Mouse (Mus musculus) ES-Bruce4 (cell line): Measurements from ENCODE around the gene Mbd6. TPM values are rescaled to one million over a fixed set of nuclear protein-coding genes. Genes with fewer than 3 reads are reported as not detected.

Source experiments
- H3K27ac ChIP-seq: 2 replicates; pipeline ENCODE4 v1.5.1; 2012; ENCODE audit warnings: low read length, inconsistent platforms; ENCODE audit not compliant: insufficient read depth
- H3K27me3 ChIP-seq: 2 replicates; pipeline ENCODE4 v1.6.1; 2012; ENCODE audit warnings: mild to moderate bottlenecking, low read length, inconsistent platforms; ENCODE audit not compliant: control insufficient read depth, poor library complexity, insufficient read depth, severe bottlenecking
- H3K36me3 ChIP-seq: 2 replicates; pipeline ENCODE4 v1.6.1; 2012; ENCODE audit warnings: inconsistent platforms, mild to moderate bottlenecking, low read length, moderate library complexity; ENCODE audit not compliant: control insufficient read depth, poor library complexity, insufficient read depth, severe bottlenecking
- H3K4me1 ChIP-seq: one replicate; pipeline ENCODE4 v1.8.1; 2011; ENCODE audit warnings: low read length; ENCODE audit not compliant: control insufficient read depth, insufficient read depth
- H3K4me3 ChIP-seq: 2 replicates; pipeline ENCODE4 v1.5.1; 2011; ENCODE audit warnings: low read depth, mild to moderate bottlenecking, low read length
- H3K9ac ChIP-seq: 2 replicates; pipeline ENCODE4 v1.6.1; 2012; ENCODE audit warnings: low read depth, mild to moderate bottlenecking, inconsistent platforms; ENCODE audit not compliant: poor library complexity, severe bottlenecking
- H3K9me3 ChIP-seq: replicated peaks from 2 replicates; pipeline ENCODE4 v1.6.1; 2012; ENCODE audit warnings: mild to moderate bottlenecking, low read length, inconsistent platforms; ENCODE audit not compliant: control insufficient read depth, poor library complexity, insufficient read depth, severe bottlenecking
- CTCF ChIP-seq: IDR thresholded peaks from one replicate; pipeline ENCODE4 v1.8.1; 2011; ENCODE audit warnings: low read depth, low read length
- EP300 ChIP-seq: IDR thresholded peaks from 2 replicates; pipeline ENCODE4 v1.6.1; 2011; ENCODE audit warnings: low read depth, low read length; ENCODE audit not compliant: insufficient read depth
- POLR2A ChIP-seq: IDR thresholded peaks from one replicate; pipeline ENCODE4 v1.8.1; 2011; ENCODE audit warnings: low read length; ENCODE audit not compliant: insufficient read depth
- polyA plus RNA-seq: library from polyadenylated mRNA; stranded (reverse); fragments of >200 nt; gene quantifications from 2 replicates; pipeline ENCODE4 v1.2.4, GENCODE M21; 2011; ENCODE audit warnings: low read depth; ENCODE audit not compliant: missing spikeins, insufficient read depth, insufficient read length

The Mbd6 gene
- polyA plus RNA-seq, 1 experiment: 26.2 TPM

GRCm38 (mm10) chr10:127257790-127258189 lies 31.0 kb downstream of the Mbd6 start:
- no peaks in the 10 kb centered on the region for H3K9me3 ChIP-seq

GRCm38 (mm10) chr10:127255625-127256345 lies 33.0 kb downstream of the Mbd6 start:
- TF ChIP-seq CTCF (no peak), EP300 (no peak), POLR2A (no peak)
- H3K9me3 ChIP-seq: no peaks in the 10 kb centered on the region
- no peak overlapping the region for H3K27ac ChIP-seq
- no peaks in the 10 kb centered on the region for H3K27me3 ChIP-seq
- H3K36me3 ChIP-seq: no peaks in the 10 kb centered on the region
- no peak overlapping the region for H3K9ac ChIP-seq
- peaks cover 4% of the 10 kb centered on the region for H3K4me1 ChIP-seq
- H3K4me3 ChIP-seq: no peak overlapping the region

More at GRCm38 (mm10) chr10:127257790-127258189, 31.0 kb downstream of the Mbd6 start:
- Histone ChIP-seq H3K9ac (no peak overlapping the region), H3K4me3 (no peak overlapping the region), H3K4me1 (peaks cover 4% of the 10 kb centered on the region), H3K27me3 (no peaks in the 10 kb centered on the region), H3K27ac (no peak overlapping the region), H3K36me3 (no peaks in the 10 kb centered on the region)
- no peak for TF ChIP-seq CTCF
- no peak for TF ChIP-seq POLR2A
- TF ChIP-seq EP300: no peak

GRCm38 (mm10) chr10:127250810-127251209 lies 38.0 kb downstream of the Mbd6 start:
- peaks cover 4% of the 10 kb centered on the region for H3K4me1 ChIP-seq
- TF ChIP-seq POLR2A: no peak
- TF ChIP-seq CTCF: no peak
- TF ChIP-seq EP300: no peak
- H3K27me3 ChIP-seq: no peaks in the 10 kb centered on the region
- H3K9ac ChIP-seq: no peak overlapping the region
- H3K36me3 ChIP-seq: no peaks in the 10 kb centered on the region
- H3K9me3 ChIP-seq: no peaks in the 10 kb centered on the region
- H3K4me3 ChIP-seq: no peak overlapping the region
- no peak overlapping the region for H3K27ac ChIP-seq

GRCm38 (mm10) chr10:127238241-127238824 lies 50.5 kb downstream of the Mbd6 start:
- peak overlapping the region; percentile 13; the same call in 1 of the 2 replicates for H3K4me3 ChIP-seq
- peaks cover 5% of the 10 kb centered on the region for H3K4me1 ChIP-seq
- no peaks in the 10 kb centered on the region for H3K36me3 ChIP-seq
- TF ChIP-seq CTCF: no peak
- TF ChIP-seq EP300: no peak
- no peak for TF ChIP-seq POLR2A
- no peaks in the 10 kb centered on the region for H3K27me3 ChIP-seq
- no peak overlapping the region for H3K9ac ChIP-seq
- no peaks in the 10 kb centered on the region for H3K9me3 ChIP-seq
- H3K27ac ChIP-seq: no peak overlapping the region

- no peak overlapping the region for H3K4me3 ChIP-seq
- H3K36me3 ChIP-seq: no peaks in the 10 kb centered on the region
- TF ChIP-seq POLR2A: no peak
- TF ChIP-seq CTCF: no peak
- no peak for TF ChIP-seq EP300
- no peak overlapping the region for H3K9ac ChIP-seq
- H3K9me3 ChIP-seq: no peaks in the 10 kb centered on the region
- H3K27ac ChIP-seq: no peak overlapping the region
- no peaks in the 10 kb centered on the region for H3K27me3 ChIP-seq
- peaks cover 5% of the 10 kb centered on the region for H3K4me1 ChIP-seq
Measured at GRCm38 (mm10) chr10:127236541-127236940, 52.3 kb downstream of the Mbd6 start.

DNA sequence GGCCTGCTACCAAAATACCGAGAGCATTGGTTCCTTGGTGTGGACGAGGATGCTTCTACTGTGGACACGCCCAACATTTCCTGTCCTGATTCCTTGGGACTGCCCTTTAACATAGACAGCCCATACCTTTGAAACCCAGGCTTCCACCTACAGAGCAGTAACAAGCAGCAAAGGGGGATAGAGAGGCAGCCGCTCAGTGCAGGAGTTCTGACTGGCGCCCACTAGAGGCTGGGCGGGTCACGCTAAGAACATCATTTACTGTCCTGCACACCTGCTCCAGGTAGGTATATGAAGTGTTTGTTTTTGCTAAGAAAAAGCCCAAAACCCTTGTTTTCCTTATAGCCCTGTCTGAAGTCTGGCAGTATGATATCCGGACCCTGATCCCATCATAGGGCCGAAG lies 55.7 kb downstream of the Mbd6 start:
- no peaks in the 10 kb centered on the region for H3K9me3 ChIP-seq
- no peaks in the 10 kb centered on the region for H3K36me3 ChIP-seq
- H3K27ac ChIP-seq: no peak overlapping the region
- no peak overlapping the region for H3K9ac ChIP-seq
- H3K4me3 ChIP-seq: no peak overlapping the region
- no peaks in the 10 kb centered on the region for H3K27me3 ChIP-seq
- peak; percentile 25 for TF ChIP-seq POLR2A
- peak; percentile 59; the same call in 1 of the 2 replicates for TF ChIP-seq EP300
- TF ChIP-seq CTCF: peak; percentile 94
- H3K4me1 ChIP-seq: peaks cover 2% of the 10 kb centered on the region

Other genes starting within 250 kb of the Mbd6 start
- gene Mettl1, start 247.6 kb downstream of the Mbd6 start, polyA plus RNA-seq: 20.2 and 22.8 TPM in 2 replicates
- gene Eef1akmt3, start 247.5 kb downstream of the Mbd6 start, polyA plus RNA-seq: 0.41 and 0.51 TPM in 2 replicates
- gene Cyp27b1, start 240.8 kb downstream of the Mbd6 start, polyA plus RNA-seq: 0.42 TPM in 1 of 2 replicates, not detected in the other
- gene March9, start 228.8 kb downstream of the Mbd6 start, polyA plus RNA-seq: 8.8 and 9.5 TPM in 2 replicates
- gene Cdk4, start 225.5 kb downstream of the Mbd6 start, polyA plus RNA-seq: 619 and 675 TPM in 2 replicates
- gene Tspan31, start 218.8 kb downstream of the Mbd6 start, polyA plus RNA-seq: 71.0 and 75.9 TPM in 2 replicates
- gene Agap2, start 213.7 kb downstream of the Mbd6 start, polyA plus RNA-seq: 0.72 and 0.85 TPM in 2 replicates
- 14.1 and 16.7 TPM in 2 replicates for gene Os9, start 167.9 kb downstream of the Mbd6 start, polyA plus RNA-seq
- gene B4galnt1, start 123.8 kb downstream of the Mbd6 start, polyA plus RNA-seq: 7.7 and 9.5 TPM in 2 replicates
- 24.6 and 35.2 TPM in 2 replicates for gene Slc26a10, start 108.4 kb downstream of the Mbd6 start, polyA plus RNA-seq
- gene Arhgef25, start 98.9 kb downstream of the Mbd6 start, polyA plus RNA-seq: 50.9 and 54.3 TPM in 2 replicates
- 49.8 and 50.8 TPM in 2 replicates for gene Dtx3, start 93.3 kb downstream of the Mbd6 start, polyA plus RNA-seq
- gene Pip4k2c, start 77.4 kb downstream of the Mbd6 start, polyA plus RNA-seq: 36.7 and 39.2 TPM in 2 replicates
- 7.3 and 8.0 TPM in 2 replicates for gene Kif5a, start 25.7 kb downstream of the Mbd6 start, polyA plus RNA-seq
- gene Dctn2, start 22.6 kb downstream of the Mbd6 start, polyA plus RNA-seq: 124 and 125 TPM in 2 replicates
- gene Mars, start 22.8 kb upstream of the Mbd6 start, polyA plus RNA-seq: 129 and 136 TPM in 2 replicates
- gene Arhgap9, start 32.9 kb upstream of the Mbd6 start, polyA plus RNA-seq: 8.5 and 9.1 TPM in 2 replicates
- 19.8 and 21.4 TPM in 2 replicates for gene Gli1, start 53.0 kb upstream of the Mbd6 start, polyA plus RNA-seq
- gene Inhbe, start 65.4 kb upstream of the Mbd6 start, polyA plus RNA-seq: not detected in 2 replicates
- not detected in 2 replicates for gene Inhbc, start 81.4 kb upstream of the Mbd6 start, polyA plus RNA-seq
- 107 and 122 TPM in 2 replicates for gene R3hdm2, start 91.3 kb upstream of the Mbd6 start, polyA plus RNA-seq
- 1.9 and 2.6 TPM in 2 replicates for gene Stac3, start 212.7 kb upstream of the Mbd6 start, polyA plus RNA-seq
- 5.4 and 5.7 TPM in 2 replicates for gene Ndufa4l2, start 225.9 kb upstream of the Mbd6 start, polyA plus RNA-seq
- gene Shmt2, start 233.4 kb upstream of the Mbd6 start, polyA plus RNA-seq: 67.4 and 68.2 TPM in 2 replicates
- gene Nxph4, start 245.5 kb upstream of the Mbd6 start, polyA plus RNA-seq: 0.79 TPM in 1 of 2 replicates, not detected in the other